Mouse (Mus musculus) kidney, postnatal 25 days (tissue): Measurements from ENCODE around the gene Ormdl3.
A peak's percentile ranks its signal among the peaks of the same experiment; 100 is the strongest.

Experiments
- DNase-seq, 2 experiments: peaks; one replicate each; pipeline ENCODE4 v3.0.0; 2021; ENCODE audit warnings: mixed read lengths in 2 of 2

The Ormdl3 gene

DNA sequence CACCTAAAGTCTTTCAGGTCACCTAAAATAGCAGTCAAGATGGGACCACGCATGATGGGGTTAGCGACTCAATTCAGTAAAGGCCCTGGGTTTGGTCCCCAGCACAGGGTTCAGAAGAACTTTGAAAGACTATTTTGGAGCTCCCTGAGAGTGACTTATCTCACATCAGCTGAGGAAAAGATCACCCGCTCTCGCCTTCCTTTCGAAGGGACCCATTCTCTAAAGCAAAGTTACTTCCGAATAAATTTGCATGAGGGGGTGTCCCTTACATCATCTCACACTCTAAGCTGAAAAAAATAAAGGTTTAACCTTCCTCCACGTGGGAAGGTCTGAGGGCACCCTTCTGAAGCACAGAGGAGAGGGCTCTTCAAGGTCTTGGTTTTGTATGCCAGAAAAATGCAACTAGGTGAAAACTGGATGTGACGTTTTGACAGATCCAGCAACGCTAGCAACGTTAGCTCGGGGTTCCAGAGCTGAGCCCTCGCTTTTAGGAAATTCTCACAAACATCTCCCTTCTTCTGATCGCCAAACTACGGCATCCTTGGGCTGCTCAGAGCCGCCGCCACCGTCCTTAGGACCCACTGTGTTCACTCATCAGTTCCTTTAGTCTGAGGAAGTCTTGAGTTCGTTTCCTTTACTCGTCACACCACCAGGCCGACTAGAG, 36.7 kb downstream of the Ormdl3 start:
- DNase-seq, result no peak

DNA sequence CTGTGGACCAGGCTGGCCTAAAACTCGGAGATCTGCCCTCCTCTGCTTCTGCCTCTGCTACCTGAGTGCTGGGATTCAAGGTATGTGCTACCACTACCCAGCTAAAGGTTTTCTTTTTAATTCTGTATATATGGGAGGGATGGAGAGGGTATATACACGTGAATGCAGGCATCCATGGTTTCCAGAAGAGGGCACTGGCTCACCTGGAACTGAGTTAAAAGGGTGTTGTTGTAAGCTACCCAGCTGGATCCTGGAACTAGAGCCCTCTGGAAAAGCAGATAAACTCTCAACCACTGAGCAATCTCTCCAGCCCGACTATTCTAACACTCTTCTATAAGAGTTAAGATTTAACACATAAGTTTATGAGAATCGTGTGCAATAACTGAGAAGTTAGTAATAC, 37.8 kb downstream of the Ormdl3 start:
- DNase-seq, result no peak

DNA sequence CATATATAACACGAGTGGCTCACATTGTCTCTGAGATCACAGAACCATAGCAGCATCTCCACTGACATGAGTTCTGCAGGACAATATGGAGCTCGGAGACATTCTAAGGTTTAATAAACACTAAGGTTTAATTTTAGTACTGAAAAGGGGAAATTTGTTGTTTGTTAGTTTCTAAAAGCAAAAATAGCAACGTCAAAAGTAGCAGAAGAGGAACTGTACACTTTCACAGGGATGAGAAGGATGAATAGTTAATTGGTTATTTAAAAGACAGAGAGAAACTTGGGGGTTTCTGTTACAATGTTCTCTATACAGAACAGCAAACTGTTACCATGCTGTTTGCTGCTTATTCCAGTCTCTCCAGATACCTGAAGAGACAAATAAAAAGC, 39.9 kb downstream of the Ormdl3 start:
- DNase-seq, result no peak

GRCm38 (mm10) chr11:98546529-98547307, 40.5 kb downstream of the Ormdl3 start:
- no peak for DNase-seq

- peak; percentile 10 to 43 for DNase-seq
Measured at GRCm38 (mm10) chr11:98545711-98546231, 41.4 kb downstream of the Ormdl3 start, which contains the start of gene Ikzf3. TSS of gene Ikzf3 (minus strand) at chr11:98546031.

GRCm38 (mm10) chr11:98544890-98545677, 42.1 kb downstream of the Ormdl3 start:
- DNase-seq, result no peak

DNA sequence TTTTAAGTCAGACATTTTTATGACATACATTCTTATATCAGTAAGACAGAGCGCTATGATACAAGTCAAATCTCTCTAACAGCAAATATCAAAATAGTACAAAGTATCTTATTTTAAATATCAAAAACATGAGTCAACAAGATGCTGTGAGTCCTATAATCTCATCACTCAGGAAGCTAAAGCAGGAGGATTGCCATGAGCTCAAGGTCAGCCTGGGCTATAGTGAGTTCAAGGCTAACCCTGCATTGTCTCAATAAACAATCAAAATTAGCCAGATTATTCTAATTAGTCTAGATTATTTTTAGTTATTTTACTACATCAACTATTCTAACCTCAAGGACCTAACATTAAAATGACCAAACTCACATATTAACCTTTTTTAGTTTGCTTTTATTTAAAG, 43.8 kb downstream of the Ormdl3 start:
- no peak for DNase-seq

GRCm38 (mm10) chr11:98542553-98542952, 44.6 kb downstream of the Ormdl3 start:
- no peak for DNase-seq

GRCm38 (mm10) chr11:98540319-98540718, 46.8 kb downstream of the Ormdl3 start:
- DNase-seq, result no peak

- no peak for DNase-seq
Measured at GRCm38 (mm10) chr11:98537480-98538034, 49.6 kb downstream of the Ormdl3 start.
